Mouse (Mus musculus) liver, embryonic 14.5 days (tissue): ENCODE measurements around the gene Deaf1. TPM values are rescaled to one million over a fixed set of nuclear protein-coding genes. Genes with fewer than 3 reads are reported as not detected.

Source experiments
- ATAC-seq: fragments of 200-750 bp; cut with Nextera tagmentation; 2 replicates; pipeline ENCODE4 v1.8.0; 2017; ENCODE audit warnings: moderate number of reproducible peaks, mild to moderate bottlenecking, moderate library complexity; ENCODE audit not compliant: insufficient read depth
- DNase-seq, 3 experiments: peaks; one replicate each; pipeline ENCODE4 v3.0.0-alpha.2; 2012 to 2013; ENCODE audit warnings: low read depth in 3 of 3, low spot score in 3 of 3
- H3K27ac ChIP-seq: fragments of 300-500 bp; sonication (generic); 2 replicates; pipeline ENCODE4 v1.5.1; 2014; ENCODE audit warnings: moderate library complexity, mild to moderate bottlenecking, control low read depth, inconsistent platforms
- H3K27me3 ChIP-seq: fragments of 300-500 bp; sonication (generic); 2 replicates; pipeline ENCODE4 v1.6.1; 2014; ENCODE audit warnings: mild to moderate bottlenecking, low read length, moderate library complexity; ENCODE audit not compliant: control insufficient read depth, insufficient read depth
- H3K36me3 ChIP-seq: fragments of 300-500 bp; sonication (generic); replicated peaks from 2 replicates; pipeline ENCODE4 v1.6.1; 2014; ENCODE audit warnings: low read depth; ENCODE audit not compliant: control insufficient read depth, insufficient read depth
- H3K4me1 ChIP-seq, 2 experiments: fragments of 200-500 bp in 1 of 2; fragments of 300-500 bp in 1 of 2; sonication (generic) in 1 of 2; replicated peaks; 2 replicates each; pipeline ENCODE4 v1.6.1; 2012 to 2014; ENCODE audit warnings: antibody characterized with exemption in 1 of 2, inconsistent platforms in 1 of 2, low read length in 1 of 2; ENCODE audit not compliant: control insufficient read depth in 2 of 2, insufficient read depth in 2 of 2
- H3K4me2 ChIP-seq: fragments of 300-500 bp; sonication (generic); 2 replicates; pipeline ENCODE4 v1.6.1; 2014; ENCODE audit warnings: low read depth, mild to moderate bottlenecking, control low read depth, moderate library complexity
- H3K4me3 ChIP-seq, 2 experiments: fragments of 200-500 bp in 1 of 2; fragments of 300-500 bp in 1 of 2; sonication (generic) in 1 of 2; 2 replicates each; pipeline ENCODE4 v1.5.1; 2012 to 2014; ENCODE audit warnings: low read depth in 2 of 2, low read length in 2 of 2, mild to moderate bottlenecking in 2 of 2, control low read depth in 1 of 2, inconsistent platforms in 1 of 2, moderate library complexity in 1 of 2; ENCODE audit not compliant: insufficient read depth in 1 of 2
- H3K9ac ChIP-seq: fragments of 300-500 bp; sonication (generic); replicated peaks from 2 replicates; pipeline ENCODE4 v1.6.1; 2014; ENCODE audit warnings: mild to moderate bottlenecking, control low read depth, moderate library complexity
- H3K9me3 ChIP-seq: fragments of 300-500 bp; sonication (generic); 2 replicates; pipeline ENCODE4 v1.6.1; 2016; ENCODE audit warnings: low read length, mixed read lengths; ENCODE audit not compliant: control insufficient read depth
- CTCF ChIP-seq: IDR thresholded peaks from 2 replicates; pipeline ENCODE4 v1.5.1; 2016; ENCODE audit warnings: antibody characterized with exemption, low read depth, control low read depth
- EP300 ChIP-seq: IDR thresholded peaks from 2 replicates; pipeline ENCODE4 v1.6.1; 2016; ENCODE audit warnings: antibody characterized with exemption, low read depth
- WGBS: fragments of 180-500 bp; shearing (Covaris S2); extraction: QIAGEN DNeasy Blood & Tissue Kit; methylation state at CpG from one replicate; pipeline ENCODE4 v1.1.7; 2014; ENCODE audit not compliant: insufficient replicate concordance; 5-methylcytosine and 5-hydroxymethylcytosine counted together
- polyA plus RNA-seq, 2 experiments: library from polyadenylated mRNA; depleted of rRNA in 1 of 2; stranded (reverse) in 1 of 2; unstranded in 1 of 2; fragments of >200 nt; fragmentation: Nextera tagmentation in 1 of 2; extraction: Ambion mirVana in 1 of 2; gene quantifications; 2 replicates each; pipeline versions ENCODE4 v1.2.1 to v1.2.3; 2012 to 2014

The Deaf1 gene
- polyA plus RNA-seq, 2 experiments, result 7.8 to 11.1 TPM

- Histone ChIP-seq H3K4me2 (no peak overlapping the region), H3K27ac (no peak overlapping the region), H3K36me3 (no peaks in the 10 kb centered on the region; the same call in 1 of the 2 replicates), H3K9me3 (no peaks in the 10 kb centered on the region), H3K4me1 (no peaks in the 10 kb centered on the region), H3K27me3 (peaks cover 26% of the 10 kb centered on the region), H3K9ac (no peak overlapping the region), H3K4me3 (no peak overlapping the region)
- WGBS, result 49% methylated on average over 3 of the region's 3 CpGs
- no peak for TF ChIP-seq CTCF
- no peak for TF ChIP-seq EP300
- ATAC-seq, result peak; percentile 66
- DNase-seq, result no peak
These were observed 29.4 kb downstream of the Deaf1 start for GRCm38 (mm10) chr7:141297926-141298650.

- Histone ChIP-seq H3K27ac (no peak overlapping the region), H3K4me2 (0 out of 2 replicates have a peak overlapping the region, but pooled peaks have one; percentile 13), H3K4me3 (no peak overlapping the region), H3K36me3 (no peaks in the 10 kb centered on the region), H3K9ac (no peak overlapping the region), H3K9me3 (no peaks in the 10 kb centered on the region), H3K4me1 (no peaks in the 10 kb centered on the region), H3K27me3 (peaks cover 58% of the 10 kb centered on the region)
- ATAC-seq (no peak), DNase-seq (no peak)
- TF ChIP-seq EP300, result no peak
- no peak for TF ChIP-seq CTCF
- 7% methylated on average over 22 of the region's 22 CpGs for WGBS
These were observed 33.0 kb downstream of the Deaf1 start for GRCm38 (mm10) chr7:141294479-141294878.

- 2% methylated on average over 53 of the region's 53 CpGs for WGBS
- H3K27me3 ChIP-seq, result peaks cover 58% of the 10 kb centered on the region
- DNase-seq (no peak), ATAC-seq (no peak)
- H3K27ac ChIP-seq, result no peak overlapping the region
- H3K36me3 ChIP-seq, result no peaks in the 10 kb centered on the region
- H3K4me1 ChIP-seq, result no peaks in the 10 kb centered on the region
- H3K4me2 ChIP-seq, result peak overlapping the region; percentile 13; the same call in 1 of the 2 replicates
- peak overlapping the region in 1 of 2 experiments; percentile 22; a peak in 1 of 4 replicates for H3K4me3 ChIP-seq
- no peaks in the 10 kb centered on the region for H3K9me3 ChIP-seq
- TF ChIP-seq EP300 (no peak), CTCF (no peak)
- no peak overlapping the region for H3K9ac ChIP-seq
These were observed 33.5 kb downstream of the Deaf1 start for GRCm38 (mm10) chr7:141293852-141294471.

GRCm38 (mm10) chr7:141292583-141293388 is 34.7 kb downstream of the Deaf1 start:
- Histone ChIP-seq H3K9me3 (no peaks in the 10 kb centered on the region), H3K36me3 (no peaks in the 10 kb centered on the region), H3K4me1 (no peaks in the 10 kb centered on the region), H3K27me3 (peaks cover 58% of the 10 kb centered on the region), H3K4me3 (no peak overlapping the region), H3K27ac (no peak overlapping the region), H3K9ac (no peak overlapping the region), H3K4me2 (no peak overlapping the region)
- ATAC-seq (no peak), DNase-seq (no peak)
- 32% methylated on average over 15 of the region's 15 CpGs for WGBS
- TF ChIP-seq EP300, result no peak
- TF ChIP-seq CTCF, result no peak
